Mouse (Mus musculus): ENCODE measurements around the gene Clcnkb. TPM values are rescaled to one million over a fixed set of nuclear protein-coding genes. Genes with fewer than 3 reads are reported as not detected.

Gene Clcnkb
- total and polyA plus RNA-seq, 2 experiments: not detected

- H3K4me3 ChIP-seq (ENCODE audit: insufficient read depth, low read depth, low read length): peak within 1 kb of the TSS; percentile 89
- H3K27ac ChIP-seq (replicated peaks; ENCODE audit: insufficient read depth, low read depth, low read length): peak within 1 kb of the TSS; percentile 70
- H3K36me3 ChIP-seq (ENCODE audit: control insufficient read depth, insufficient read depth, low read length): no peaks in the 10 kb centered on the region
- peak; percentile 73 for DNase-seq (ENCODE audit: extremely low read depth, low read depth, low spot score)
- H3K4me1 ChIP-seq (ENCODE audit: control insufficient read depth, insufficient read depth, low read length): peaks cover 6% of the 10 kb centered on the region
- no peaks in the 10 kb centered on the region for H3K27me3 ChIP-seq (ENCODE audit: control insufficient read depth, insufficient read depth, low read length)
- under 1% methylated on average over 70 of the region's 102 CpGs for WGBS
- H3K9ac ChIP-seq (ENCODE audit: low read depth, low read length): peak within 1 kb of the TSS; percentile 89
- H3K79me2 ChIP-seq (ENCODE audit: control insufficient read depth, insufficient read depth, low read length): peaks cover 19% of the 10 kb centered on the region; the same call in 1 of the 2 replicates
- no peak for TF ChIP-seq CTCF (IDR thresholded peaks at IDR 0.05; ENCODE audit: low read depth, low read length)
- no peak for TF ChIP-seq POLR2A (IDR thresholded peaks at IDR 0.05; ENCODE audit: extremely low read depth, insufficient read depth, low read length)
Observed at GRCm38 (mm10) chr4:141444451-141445327, 28.9 kb upstream of the Clcnkb start, which contains the start of gene Zbtb17. Zbtb17 (plus strand) TSS chr4:141444654.

GRCm38 (mm10) chr4:141443641-141444429 lies 28.0 kb upstream of the Clcnkb start:
- Histone ChIP-seq H3K79me2 (ENCODE audit: control insufficient read depth, insufficient read depth, low read length) (peaks cover 19% of the 10 kb centered on the region; the same call in 1 of the 2 replicates), H3K9ac (ENCODE audit: low read depth, low read length) (peak overlapping the region; percentile 35), H3K27me3 (ENCODE audit: control insufficient read depth, insufficient read depth, low read length) (no peaks in the 10 kb centered on the region), H3K4me1 (ENCODE audit: control insufficient read depth, insufficient read depth, low read length) (peaks cover 6% of the 10 kb centered on the region), H3K36me3 (ENCODE audit: control insufficient read depth, insufficient read depth, low read length) (no peaks in the 10 kb centered on the region), H3K4me3 (ENCODE audit: insufficient read depth, low read depth, low read length) (peak overlapping the region; percentile 89), H3K27ac (replicated peaks; ENCODE audit: insufficient read depth, low read depth, low read length) (peak overlapping the region; percentile 3; the same call in 1 of the 2 replicates)
- 27% methylated on average over 11 of the region's 11 CpGs for WGBS
- DNase-seq (ENCODE audit: extremely low read depth, low read depth, low spot score): no peak
- TF ChIP-seq POLR2A (IDR thresholded peaks at IDR 0.05; ENCODE audit: extremely low read depth, insufficient read depth, low read length) (no peak), CTCF (IDR thresholded peaks at IDR 0.05; ENCODE audit: low read depth, low read length) (no peak)

DNA sequence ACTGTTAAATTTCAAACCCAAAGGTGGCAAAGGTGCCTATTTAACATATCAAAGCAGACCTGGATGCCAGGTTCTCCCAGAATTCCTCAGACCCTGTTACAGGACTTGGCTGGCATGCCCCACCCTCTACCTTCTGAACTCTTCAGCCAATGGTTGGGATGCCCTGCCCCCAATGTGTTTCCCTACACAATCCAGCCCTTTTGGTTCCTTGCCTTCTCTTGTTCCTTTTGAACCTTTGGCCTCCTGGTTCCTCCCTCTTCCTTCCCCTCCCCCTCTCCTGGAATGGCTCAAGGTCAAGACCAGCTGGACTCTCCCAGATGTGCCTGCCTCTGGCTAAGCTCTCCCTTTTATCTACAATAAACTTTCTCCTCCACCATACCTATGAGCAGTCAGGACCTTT lies 25.1 kb upstream of the Clcnkb start:
- peaks cover 11% of the 10 kb centered on the region; the same call in 1 of the 2 replicates for H3K79me2 ChIP-seq (ENCODE audit: control insufficient read depth, insufficient read depth, low read length)
- H3K36me3 ChIP-seq (ENCODE audit: control insufficient read depth, insufficient read depth, low read length): no peaks in the 10 kb centered on the region
- H3K27me3 ChIP-seq (ENCODE audit: control insufficient read depth, insufficient read depth, low read length): no peaks in the 10 kb centered on the region
- peaks cover 6% of the 10 kb centered on the region for H3K4me1 ChIP-seq (ENCODE audit: control insufficient read depth, insufficient read depth, low read length)
- no peak overlapping the region for H3K27ac ChIP-seq (replicated peaks; ENCODE audit: insufficient read depth, low read depth, low read length)
- DNase-seq (ENCODE audit: extremely low read depth, low read depth, low spot score): peak; percentile 13
- no peak overlapping the region for H3K4me3 ChIP-seq (ENCODE audit: insufficient read depth, low read depth, low read length)
- TF ChIP-seq POLR2A (IDR thresholded peaks at IDR 0.05; ENCODE audit: extremely low read depth, insufficient read depth, low read length): no peak
- TF ChIP-seq CTCF (IDR thresholded peaks at IDR 0.05; ENCODE audit: low read depth, low read length): no peak
- H3K9ac ChIP-seq (ENCODE audit: low read depth, low read length): no peak overlapping the region

GRCm38 (mm10) chr4:141439083-141439803 lies 23.4 kb upstream of the Clcnkb start:
- TF ChIP-seq POLR2A (IDR thresholded peaks at IDR 0.05; ENCODE audit: extremely low read depth, insufficient read depth, low read length) (no peak), CTCF (IDR thresholded peaks at IDR 0.05; ENCODE audit: low read depth, low read length) (no peak)
- H3K27me3 ChIP-seq (ENCODE audit: control insufficient read depth, insufficient read depth, low read length): no peaks in the 10 kb centered on the region
- H3K36me3 ChIP-seq (ENCODE audit: control insufficient read depth, insufficient read depth, low read length): no peaks in the 10 kb centered on the region
- H3K79me2 ChIP-seq (ENCODE audit: control insufficient read depth, insufficient read depth, low read length): no peaks in the 10 kb centered on the region
- H3K9ac ChIP-seq (ENCODE audit: low read depth, low read length): no peak overlapping the region
- 83% methylated on average over 12 of the region's 12 CpGs for WGBS
- no peak overlapping the region for H3K27ac ChIP-seq (replicated peaks; ENCODE audit: insufficient read depth, low read depth, low read length)
- no peak overlapping the region for H3K4me3 ChIP-seq (ENCODE audit: insufficient read depth, low read depth, low read length)
- DNase-seq (ENCODE audit: extremely low read depth, low read depth, low spot score): no peak
- H3K4me1 ChIP-seq (ENCODE audit: control insufficient read depth, insufficient read depth, low read length): no peaks in the 10 kb centered on the region

DNA sequence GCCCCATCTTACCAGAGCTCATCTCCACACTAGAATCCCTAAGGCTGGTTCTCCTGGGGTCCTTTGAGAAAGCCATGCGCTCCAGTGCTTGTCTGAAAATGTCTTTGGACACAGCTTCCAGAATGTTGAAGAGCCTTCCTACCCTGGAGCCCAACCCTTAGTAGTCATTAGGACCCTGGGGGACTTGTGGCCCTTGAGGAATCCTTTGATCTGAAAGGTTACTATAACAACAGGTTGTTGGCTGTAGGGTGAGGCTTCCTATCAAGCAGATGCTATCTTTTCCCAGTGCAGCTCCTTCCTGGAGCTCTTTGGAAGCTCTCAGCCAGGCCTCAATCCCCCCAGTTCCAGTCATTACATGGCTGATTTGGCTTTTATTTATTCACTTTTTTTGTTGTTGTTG lies 20.2 kb upstream of the Clcnkb start, which contains the start of gene Srarp:
Gene Srarp, minus strand, starts transcription at position 132 of the 400 bp plus-strand sequence.
- Histone ChIP-seq H3K79me2 (ENCODE audit: control insufficient read depth, insufficient read depth, low read length) (no peaks in the 10 kb centered on the region), H3K9ac (ENCODE audit: low read depth, low read length) (no peak within 1 kb of the TSS), H3K27me3 (ENCODE audit: control insufficient read depth, insufficient read depth, low read length) (no peaks in the 10 kb centered on the region), H3K36me3 (ENCODE audit: control insufficient read depth, insufficient read depth, low read length) (no peaks in the 10 kb centered on the region), H3K27ac (replicated peaks; ENCODE audit: insufficient read depth, low read depth, low read length) (no peak within 1 kb of the TSS), H3K4me1 (ENCODE audit: control insufficient read depth, insufficient read depth, low read length) (no peaks in the 10 kb centered on the region), H3K4me3 (ENCODE audit: insufficient read depth, low read depth, low read length) (no peak within 1 kb of the TSS)
- 100% methylated on average over 1 of the region's 1 CpGs for WGBS
- no peak for DNase-seq (ENCODE audit: extremely low read depth, low read depth, low spot score)
- TF ChIP-seq CTCF (IDR thresholded peaks at IDR 0.05; ENCODE audit: low read depth, low read length) (no peak), POLR2A (IDR thresholded peaks at IDR 0.05; ENCODE audit: extremely low read depth, insufficient read depth, low read length) (no peak)
